Mouse (Mus musculus) splenic B cell, adult 2 months (primary cell): ENCODE results near the gene Tmem131.
A peak's percentile ranks its signal among the peaks of the same experiment; 100 is the strongest.

ENCODE experiments used
- DNase-seq: peaks from one replicate; pipeline ENCODE4 v3.0.0-alpha.2; 2011; ENCODE audit warnings: low read depth, low spot score
- H3K27me3 ChIP-seq: 2 replicates; pipeline ENCODE4 v1.6.1; 2012; ENCODE audit warnings: mild to moderate bottlenecking, low read length, moderate library complexity, mixed read lengths; ENCODE audit not compliant: control insufficient read depth, poor library complexity, insufficient read depth, severe bottlenecking
- H3K36me3 ChIP-seq: 2 replicates; pipeline ENCODE4 v1.6.1; 2012; ENCODE audit warnings: mild to moderate bottlenecking, low read length, moderate library complexity, mixed read lengths; ENCODE audit not compliant: control insufficient read depth, poor library complexity, insufficient read depth, severe bottlenecking

Gene Tmem131

DNA sequence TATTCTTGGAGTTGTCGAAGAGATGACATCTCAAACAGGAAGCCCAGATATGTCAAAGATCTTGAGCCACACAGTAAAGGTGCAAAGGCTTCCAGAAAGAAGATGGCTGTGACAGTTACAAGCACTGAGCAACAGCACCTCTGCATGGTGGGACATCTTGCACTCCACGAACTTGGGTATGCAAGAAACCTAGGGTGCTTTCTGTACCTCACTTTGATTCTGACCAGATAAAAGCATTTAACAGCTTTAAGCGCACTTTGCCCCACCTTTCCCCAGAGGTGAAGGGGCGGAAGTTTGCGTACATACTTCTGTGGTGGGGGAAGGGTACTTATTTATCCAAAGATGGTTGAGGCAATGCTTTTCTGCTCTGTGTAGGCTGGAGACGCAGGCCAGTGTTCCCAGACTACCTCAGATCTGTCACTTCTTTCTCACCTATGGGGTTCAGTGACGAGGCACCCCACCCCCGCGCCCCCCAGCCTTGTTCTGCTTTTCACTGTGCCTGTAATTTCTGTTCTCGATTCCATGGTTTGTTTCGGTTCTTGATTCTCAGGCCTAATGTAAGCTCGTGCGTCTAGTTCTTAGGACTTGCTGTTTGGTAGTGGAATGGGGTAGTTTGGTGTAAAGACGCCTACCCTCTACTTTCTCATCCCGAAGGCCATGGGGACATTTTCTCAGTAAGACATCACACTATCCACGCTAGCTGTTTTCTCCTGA is 17.2 kb upstream of the Tmem131 start:
- Histone ChIP-seq H3K27me3 (no peaks in the 10 kb centered on the region), H3K36me3 (no peaks in the 10 kb centered on the region)
- peak; percentile 75 for DNase-seq

- Histone ChIP-seq H3K36me3 (no peaks in the 10 kb centered on the region), H3K27me3 (no peaks in the 10 kb centered on the region)
- no peak for DNase-seq
Measured at GRCm38 (mm10) chr1:36949591-36950184, 6.2 kb upstream of the Tmem131 start.

DNA sequence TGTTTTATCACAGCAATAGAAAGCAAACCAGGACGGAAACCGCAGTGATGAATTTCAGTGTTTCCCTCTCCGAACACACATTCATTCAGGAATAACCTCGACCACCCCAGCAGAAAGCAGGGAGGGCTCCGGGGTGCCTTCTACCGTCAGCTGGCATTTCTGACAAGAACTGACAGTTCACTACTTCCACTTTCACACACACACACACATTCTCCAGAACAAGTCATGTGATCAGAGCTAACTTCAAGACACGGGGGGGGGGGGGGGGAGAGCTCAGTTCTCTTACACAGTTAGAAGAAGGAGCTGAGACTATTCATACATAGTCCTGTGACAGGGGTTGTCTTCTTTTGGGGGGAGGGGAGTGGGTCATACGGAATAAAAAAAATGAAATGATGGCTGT is 4.0 kb upstream of the Tmem131 start:
- no peaks in the 10 kb centered on the region for H3K36me3 ChIP-seq
- H3K27me3 ChIP-seq, result no peaks in the 10 kb centered on the region
- DNase-seq, result peak; percentile 73

GRCm38 (mm10) chr1:36940381-36940762 is 3.1 kb downstream of the Tmem131 start:
- no peaks in the 10 kb centered on the region for H3K36me3 ChIP-seq
- no peaks in the 10 kb centered on the region for H3K27me3 ChIP-seq
- peak; percentile 61 for DNase-seq

GRCm38 (mm10) chr1:36939506-36940380 is 3.7 kb downstream of the Tmem131 start:
- DNase-seq, result peak; percentile 94
- H3K27me3 ChIP-seq, result no peaks in the 10 kb centered on the region
- no peaks in the 10 kb centered on the region for H3K36me3 ChIP-seq

- peak; percentile 33 for DNase-seq
- no peaks in the 10 kb centered on the region for H3K27me3 ChIP-seq
- no peaks in the 10 kb centered on the region for H3K36me3 ChIP-seq
Measured at GRCm38 (mm10) chr1:36938801-36939286, 4.6 kb downstream of the Tmem131 start.

GRCm38 (mm10) chr1:36938348-36938747 is 5.1 kb downstream of the Tmem131 start:
- H3K36me3 ChIP-seq, result no peaks in the 10 kb centered on the region
- no peak for DNase-seq
- no peaks in the 10 kb centered on the region for H3K27me3 ChIP-seq

DNA sequence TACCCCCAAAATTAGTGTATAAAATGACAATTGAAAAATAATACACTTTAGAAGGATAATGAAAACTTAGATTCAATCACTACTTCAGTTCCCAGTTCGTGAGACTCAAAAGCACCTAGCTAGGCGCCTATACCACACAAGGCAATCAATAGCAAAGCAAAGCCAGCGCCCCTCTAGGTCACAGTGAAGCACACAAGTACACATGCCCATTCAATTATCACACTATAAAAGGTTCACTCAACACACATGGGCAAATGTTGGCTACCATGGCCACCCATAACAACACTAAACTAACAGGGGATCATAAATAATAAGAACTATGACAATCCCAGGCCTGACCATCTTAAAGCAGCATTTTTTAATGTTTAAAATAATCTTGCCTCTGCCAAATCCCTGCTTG is 5.8 kb downstream of the Tmem131 start:
- Histone ChIP-seq H3K27me3 (no peaks in the 10 kb centered on the region), H3K36me3 (no peaks in the 10 kb centered on the region)
- DNase-seq, result peak; percentile 28

DNA sequence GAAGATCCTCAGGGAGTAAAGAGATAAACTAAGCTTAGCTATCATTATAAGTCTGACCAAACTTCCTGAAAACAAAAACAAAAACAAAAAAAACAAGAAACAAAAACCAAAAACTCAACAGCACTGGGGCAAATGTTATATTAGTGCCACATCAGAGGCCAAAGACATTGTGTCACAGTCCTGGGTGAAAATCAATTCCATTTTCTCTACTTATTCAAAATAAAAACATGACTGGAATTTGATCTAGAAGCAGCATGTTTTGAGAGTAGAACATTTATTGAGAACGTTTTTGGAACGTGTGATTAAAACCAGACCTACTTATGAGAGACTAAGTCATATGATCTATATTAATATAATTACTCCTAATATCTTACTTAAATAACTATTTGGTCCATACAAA is 6.5 kb downstream of the Tmem131 start:
- no peaks in the 10 kb centered on the region for H3K36me3 ChIP-seq
- no peak for DNase-seq
- H3K27me3 ChIP-seq, result no peaks in the 10 kb centered on the region

GRCm38 (mm10) chr1:36936567-36936966 is 6.9 kb downstream of the Tmem131 start:
- DNase-seq, result no peak
- Histone ChIP-seq H3K36me3 (no peaks in the 10 kb centered on the region), H3K27me3 (no peaks in the 10 kb centered on the region)

- no peak for DNase-seq
- H3K27me3 ChIP-seq, result no peaks in the 10 kb centered on the region
- no peaks in the 10 kb centered on the region for H3K36me3 ChIP-seq
Measured at GRCm38 (mm10) chr1:36934778-36935177, 8.7 kb downstream of the Tmem131 start.

DNA sequence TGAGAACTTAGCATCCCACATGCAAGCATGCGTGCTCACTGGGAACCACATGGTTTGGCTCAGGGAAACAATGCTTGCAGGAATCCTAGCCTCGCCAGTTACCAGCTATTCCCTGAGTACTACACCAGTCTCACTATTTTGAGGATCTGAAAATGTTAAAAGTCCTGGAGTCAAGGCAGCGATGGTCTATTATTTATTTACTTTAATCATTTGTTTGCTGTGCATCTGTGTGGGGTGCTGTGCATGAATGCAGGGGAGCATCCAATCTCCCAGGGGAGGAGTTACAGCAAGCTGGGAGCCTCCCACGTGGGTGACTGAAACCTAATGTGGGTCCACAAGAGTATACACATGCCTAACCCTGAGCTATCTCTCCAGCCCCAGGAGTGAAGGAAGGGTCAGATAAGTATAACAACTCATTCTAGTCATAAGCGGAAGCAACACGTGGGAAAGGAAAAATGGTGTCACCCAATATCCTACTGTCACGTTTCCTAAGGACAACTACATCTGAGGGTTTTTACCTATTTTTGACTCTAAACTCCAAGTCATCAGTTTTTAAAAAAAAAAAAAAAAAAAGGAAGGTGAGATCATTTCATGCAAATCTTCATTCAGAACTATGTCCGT is 9.4 kb downstream of the Tmem131 start:
- DNase-seq, result no peak
- Histone ChIP-seq H3K27me3 (no peaks in the 10 kb centered on the region), H3K36me3 (no peaks in the 10 kb centered on the region)

- no peaks in the 10 kb centered on the region for H3K36me3 ChIP-seq
- H3K27me3 ChIP-seq, result no peaks in the 10 kb centered on the region
Measured at GRCm38 (mm10) chr1:36932231-36932630, 11.2 kb downstream of the Tmem131 start.

GRCm38 (mm10) chr1:36930911-36931310 is 12.6 kb downstream of the Tmem131 start:
- no peaks in the 10 kb centered on the region for H3K27me3 ChIP-seq
- H3K36me3 ChIP-seq, result no peaks in the 10 kb centered on the region
- peak; percentile 25 for DNase-seq

More at GRCm38 (mm10) chr1:36932231-36932630, 11.2 kb downstream of the Tmem131 start:
- DNase-seq, result no peak
